Mouse (Mus musculus) liver, adult 2 months (tissue): ENCODE data around the gene Cby3. TPM values are rescaled to one million over a fixed set of nuclear protein-coding genes. Genes with fewer than 3 reads are reported as not detected.
A peak's percentile ranks its signal among the peaks of the same experiment; 100 is the strongest.

ENCODE experiments used
- DNase-seq: peaks from one replicate; pipeline ENCODE4 v3.0.0-alpha.2; 2011; ENCODE audit warnings: low read depth, low spot score; ENCODE audit errors: extremely low read depth
- H3K27ac ChIP-seq: fragments of 200-500 bp; replicated peaks from 2 replicates; pipeline ENCODE4 v1.5.1; 2012; ENCODE audit warnings: low read depth, mild to moderate bottlenecking, control low read depth, inconsistent platforms, low read length; ENCODE audit not compliant: insufficient read depth
- H3K27me3 ChIP-seq: fragments of 200-500 bp; 2 replicates; pipeline ENCODE4 v1.6.1; 2012; ENCODE audit warnings: mild to moderate bottlenecking, moderate library complexity, low read length, inconsistent platforms; ENCODE audit not compliant: control insufficient read depth, insufficient read depth
- H3K36me3 ChIP-seq: fragments of 200-500 bp; 2 replicates; pipeline ENCODE4 v1.6.1; 2012; ENCODE audit warnings: low read length, inconsistent platforms; ENCODE audit not compliant: control insufficient read depth, insufficient read depth
- H3K4me1 ChIP-seq: fragments of 200-500 bp; 2 replicates; pipeline ENCODE4 v1.6.1; 2011; ENCODE audit warnings: low read length; ENCODE audit not compliant: control insufficient read depth, insufficient read depth
- H3K4me3 ChIP-seq: fragments of 200-500 bp; 2 replicates; pipeline ENCODE4 v1.5.1; 2011; ENCODE audit warnings: low read depth, mild to moderate bottlenecking, control low read depth, low read length, moderate library complexity; ENCODE audit not compliant: insufficient read depth
- H3K79me2 ChIP-seq: fragments of 200-500 bp; 2 replicates; pipeline ENCODE4 v1.6.1; 2012; ENCODE audit warnings: inconsistent platforms, mild to moderate bottlenecking, low read length, moderate library complexity; ENCODE audit not compliant: control insufficient read depth, insufficient read depth
- H3K9ac ChIP-seq: fragments of 200-500 bp; 2 replicates; pipeline ENCODE4 v1.6.1; 2012; ENCODE audit warnings: low read depth, mild to moderate bottlenecking, control low read depth, inconsistent platforms, low read length
- CTCF ChIP-seq: fragments of 200-500 bp; IDR thresholded peaks from 2 replicates; pipeline ENCODE4 v1.5.1; 2011; ENCODE audit warnings: low read depth, low read length, control low read depth
- POLR2A ChIP-seq: fragments of 200-500 bp; IDR thresholded peaks from 2 replicates; pipeline ENCODE4 v1.6.1; 2011; ENCODE audit warnings: low read length, control low read depth; ENCODE audit not compliant: insufficient read depth; ENCODE audit errors: extremely low read depth
- WGBS: fragments of 180-500 bp; shearing (Covaris S2); methylation state at CpG from one replicate; pipeline ENCODE4 v1.1.7; 2018; 5-methylcytosine and 5-hydroxymethylcytosine counted together
- polyA plus RNA-seq: library from polyadenylated mRNA; depleted of rRNA; stranded (reverse); fragments of >200 nt; gene quantifications from 2 replicates; pipeline ENCODE4 v1.2.3, GENCODE M21; 2012
- total RNA-seq: library from RNA; depleted of rRNA; stranded (reverse); fragments of >200 nt; gene quantifications from 2 replicates; pipeline ENCODE4 v1.2.3, GENCODE M21; 2014

Cby3 gene
- total and polyA plus RNA-seq, 2 experiments = not detected

DNA sequence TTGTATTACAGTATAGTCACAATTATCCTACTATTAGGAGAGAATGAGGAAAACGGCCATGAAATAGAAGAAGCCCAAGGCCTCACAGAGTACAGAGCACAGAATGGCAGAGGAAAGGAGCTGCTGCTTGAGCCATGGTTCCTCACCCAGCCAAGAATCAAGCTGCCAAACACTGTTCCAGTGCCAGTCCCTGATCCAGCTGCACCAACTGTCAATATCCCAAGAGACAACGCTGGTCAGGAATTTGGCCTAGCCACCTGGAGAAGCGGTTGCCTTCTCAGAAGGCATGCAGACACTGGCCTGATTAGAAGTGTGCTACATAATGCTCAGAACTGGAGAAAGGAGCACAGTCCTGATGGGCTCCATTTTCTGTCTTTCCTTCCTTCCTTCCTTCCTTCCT is 21.1 kb upstream of the Cby3 start:
- Histone ChIP-seq H3K27me3 (no peaks in the 10 kb centered on the region), H3K4me3 (no peak overlapping the region), H3K4me1 (peaks cover 4% of the 10 kb centered on the region; the same call in 1 of the 2 replicates), H3K36me3 (no peaks in the 10 kb centered on the region), H3K79me2 (no peaks in the 10 kb centered on the region), H3K27ac (no peak overlapping the region), H3K9ac (no peak overlapping the region)
- no peak for TF ChIP-seq CTCF
- no peak for TF ChIP-seq POLR2A
- WGBS = 45% methylated on average over 3 of the region's 3 CpGs
- peak; percentile 68 for DNase-seq

DNA sequence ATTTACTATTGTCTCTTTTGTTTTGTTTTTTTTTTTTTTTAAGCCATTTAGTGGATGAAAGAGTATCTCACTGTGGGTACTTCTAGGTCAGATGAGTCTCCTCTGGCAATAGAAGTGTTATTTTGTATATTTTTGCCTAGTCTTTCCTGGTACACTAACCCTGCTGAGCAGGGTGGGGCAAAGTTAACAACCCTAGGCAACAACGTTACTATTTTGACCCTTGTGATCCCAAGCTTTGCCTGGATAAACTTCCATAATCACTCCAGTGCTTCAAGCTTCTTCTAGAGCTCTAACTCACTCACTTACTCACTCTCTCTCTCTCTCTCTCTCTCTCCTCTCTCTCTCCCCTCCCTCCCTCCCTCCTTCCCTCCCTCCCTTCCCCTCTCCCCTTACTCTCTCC is 18.1 kb upstream of the Cby3 start:
- WGBS = 19% methylated on average over 1 of the region's 1 CpGs
- Histone ChIP-seq H3K9ac (no peak overlapping the region), H3K27me3 (no peaks in the 10 kb centered on the region), H3K36me3 (no peaks in the 10 kb centered on the region), H3K4me1 (peaks cover 4% of the 10 kb centered on the region; the same call in 1 of the 2 replicates), H3K79me2 (no peaks in the 10 kb centered on the region), H3K4me3 (no peak overlapping the region), H3K27ac (no peak overlapping the region)
- DNase-seq = no peak
- no peak for TF ChIP-seq POLR2A
- no peak for TF ChIP-seq CTCF

DNA sequence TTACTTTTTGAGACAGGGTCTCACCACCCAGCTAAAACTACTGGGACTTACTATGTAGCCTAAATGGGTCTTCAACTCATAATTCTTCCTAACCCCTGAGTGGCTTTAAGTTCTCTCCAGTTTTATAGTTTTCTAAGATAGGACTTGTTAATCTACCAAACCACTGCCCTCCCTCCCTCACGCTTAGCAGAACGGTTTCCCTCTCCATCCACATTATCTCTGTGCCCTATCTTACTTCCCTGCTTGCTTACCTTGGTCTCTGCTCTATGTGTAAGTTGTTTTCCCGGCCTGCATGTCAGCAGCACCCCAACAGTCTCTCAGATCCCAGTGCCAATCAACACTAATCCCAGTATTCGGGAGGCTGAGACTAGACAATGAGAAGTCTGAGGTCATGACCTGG is 17.4 kb upstream of the Cby3 start:
- no peak for DNase-seq
- H3K79me2 ChIP-seq = no peaks in the 10 kb centered on the region
- no peaks in the 10 kb centered on the region for H3K36me3 ChIP-seq
- WGBS = 80% methylated on average over 4 of the region's 4 CpGs
- H3K4me3 ChIP-seq = no peak overlapping the region
- H3K9ac ChIP-seq = no peak overlapping the region
- TF ChIP-seq CTCF (no peak), POLR2A (no peak)
- peaks cover 4% of the 10 kb centered on the region; the same call in 1 of the 2 replicates for H3K4me1 ChIP-seq
- H3K27ac ChIP-seq = no peak overlapping the region
- no peaks in the 10 kb centered on the region for H3K27me3 ChIP-seq

DNA sequence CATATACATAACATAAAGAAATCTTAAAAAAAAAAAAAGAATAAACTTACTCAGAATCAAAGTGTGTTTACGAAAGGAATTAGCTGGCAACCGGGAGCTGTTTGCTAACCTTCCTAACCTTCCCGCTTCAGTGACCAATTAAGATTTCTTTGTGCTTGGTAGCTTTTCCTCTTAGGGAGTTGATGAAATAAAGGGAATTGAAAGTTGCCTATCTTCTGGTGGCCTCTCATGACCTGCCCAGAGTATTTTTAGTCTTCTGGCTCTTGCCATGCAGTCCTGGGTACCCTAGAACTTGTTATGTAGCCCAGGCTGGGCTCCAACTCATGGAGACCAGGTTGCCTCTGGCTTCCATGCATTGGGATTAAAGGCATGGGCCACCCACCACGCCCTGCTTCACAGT is 8.8 kb upstream of the Cby3 start:
- Histone ChIP-seq H3K79me2 (no peaks in the 10 kb centered on the region), H3K27ac (no peak overlapping the region), H3K4me3 (no peak overlapping the region), H3K4me1 (no peaks in the 10 kb centered on the region), H3K9ac (no peak overlapping the region), H3K27me3 (no peaks in the 10 kb centered on the region), H3K36me3 (no peaks in the 10 kb centered on the region)
- TF ChIP-seq POLR2A = no peak
- no peak for TF ChIP-seq CTCF
- no peak for DNase-seq
- WGBS = 85% methylated on average over 4 of the region's 4 CpGs

DNA sequence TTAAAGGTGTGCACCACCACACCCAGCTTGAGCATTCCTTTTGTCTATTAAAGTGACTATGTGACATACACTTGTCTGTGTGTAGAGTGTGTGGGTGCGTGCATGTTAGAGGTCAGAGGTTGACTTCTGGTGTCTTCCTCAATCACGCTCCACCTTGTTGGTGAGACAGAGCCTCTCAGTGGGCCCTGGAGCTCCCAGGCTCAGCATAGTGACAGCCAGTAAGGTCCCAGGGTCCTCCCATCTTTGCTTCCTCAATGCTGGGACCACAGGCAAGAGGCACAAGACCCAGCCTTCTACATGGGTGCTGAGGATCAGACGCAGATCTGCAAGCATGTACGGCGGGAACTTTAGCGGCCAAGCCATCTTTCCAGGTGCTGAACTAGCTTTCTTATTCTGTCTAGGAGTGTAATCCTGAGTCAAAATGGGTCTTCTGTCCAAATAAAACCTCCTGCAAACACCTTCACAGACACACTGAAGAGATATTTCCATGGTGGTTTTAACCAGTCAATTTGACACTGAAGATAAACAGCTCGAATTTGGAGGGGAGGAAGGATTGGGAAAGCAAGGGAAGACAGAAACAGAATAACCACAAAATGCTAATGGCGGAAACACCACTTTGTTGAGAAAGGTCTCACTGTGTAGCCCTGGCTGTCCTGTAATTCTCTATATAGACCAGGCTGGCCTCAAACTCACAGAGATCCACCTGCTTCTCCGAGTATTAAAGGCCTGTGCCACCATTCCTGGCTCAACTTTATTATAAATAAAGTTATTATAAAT is 7.8 kb upstream of the Cby3 start:
- Histone ChIP-seq H3K36me3 (no peaks in the 10 kb centered on the region), H3K27me3 (no peaks in the 10 kb centered on the region), H3K79me2 (no peaks in the 10 kb centered on the region), H3K4me3 (no peak overlapping the region), H3K27ac (no peak overlapping the region), H3K4me1 (no peaks in the 10 kb centered on the region), H3K9ac (no peak overlapping the region)
- TF ChIP-seq CTCF = no peak
- no peak for TF ChIP-seq POLR2A
- DNase-seq = no peak
- 94% methylated on average over 9 of the region's 9 CpGs for WGBS

DNA sequence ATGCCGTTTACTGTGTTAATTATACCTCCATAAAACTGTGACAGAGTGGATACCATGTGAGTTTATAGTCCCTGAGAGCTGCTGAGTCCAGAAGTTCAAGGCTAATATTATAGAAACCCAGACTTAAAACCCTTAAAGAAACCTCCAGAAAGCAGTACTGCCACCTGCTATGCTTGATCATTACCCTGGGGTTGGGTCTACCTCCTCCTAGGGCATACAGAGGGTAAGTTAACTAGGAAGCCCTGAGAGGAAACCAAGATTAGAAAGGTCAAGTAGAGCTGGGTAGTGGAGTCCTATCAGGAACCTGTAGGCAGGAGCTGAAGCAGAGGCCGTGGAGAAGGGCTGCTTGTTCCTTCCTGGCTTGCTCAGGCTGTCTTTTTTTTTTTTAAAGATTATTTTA is 2.1 kb upstream of the Cby3 start:
- Histone ChIP-seq H3K27ac (no peak overlapping the region), H3K9ac (no peak overlapping the region), H3K4me3 (no peak overlapping the region), H3K4me1 (peaks cover 6% of the 10 kb centered on the region), H3K79me2 (no peaks in the 10 kb centered on the region), H3K36me3 (no peaks in the 10 kb centered on the region), H3K27me3 (no peaks in the 10 kb centered on the region)
- no peak for TF ChIP-seq POLR2A
- no peak for DNase-seq
- WGBS = 83% methylated on average over 2 of the region's 2 CpGs
